Mouse (Mus musculus): ENCODE measurements around the gene Tbl2.

DNA sequence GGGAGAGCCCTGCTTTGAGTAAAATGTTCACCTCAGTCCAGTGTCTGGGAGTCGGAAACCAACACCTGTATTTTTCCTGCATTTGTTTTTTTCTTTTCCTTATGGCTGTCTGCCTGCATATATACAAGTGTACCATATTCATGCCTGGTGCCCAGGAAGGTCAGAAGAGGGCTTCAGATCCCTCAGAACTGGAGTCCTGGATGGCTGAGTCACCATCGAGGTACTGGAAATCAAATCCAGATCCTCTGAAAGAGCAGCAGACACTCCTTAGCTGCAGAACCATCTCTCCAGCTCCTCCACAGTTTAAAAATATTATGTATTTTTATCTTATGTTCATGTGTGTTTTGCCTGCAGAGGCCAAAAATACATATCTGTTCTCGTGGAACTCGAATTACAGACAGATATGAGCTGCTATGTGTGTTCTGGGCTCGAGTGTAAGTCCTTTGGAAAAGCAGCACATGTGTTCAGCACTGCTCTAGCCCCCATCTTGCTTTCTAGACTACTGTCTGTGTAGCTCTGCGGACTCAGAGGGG is 22.3 kb downstream of the Tbl2 start:
- no peak for TF ChIP-seq CTCF (IDR thresholded peaks at IDR 0.05; ENCODE audit: borderline replicate concordance, insufficient read depth, low read length)
- no peak for TF ChIP-seq POLR2A (IDR thresholded peaks at IDR 0.05; ENCODE audit: low read depth, low read length)

Data from embryonic fibroblast, embryonic 13.5 days (primary cell).